Mouse (Mus musculus): ENCODE data around the gene Arl15. TPM values are rescaled to one million over a fixed set of nuclear protein-coding genes. Genes with fewer than 3 reads are reported as not detected.

Arl15 gene
- total RNA-seq, 4 experiments from 2014 or later: 2.0 to 5.0 (median 3.4) TPM

DNA sequence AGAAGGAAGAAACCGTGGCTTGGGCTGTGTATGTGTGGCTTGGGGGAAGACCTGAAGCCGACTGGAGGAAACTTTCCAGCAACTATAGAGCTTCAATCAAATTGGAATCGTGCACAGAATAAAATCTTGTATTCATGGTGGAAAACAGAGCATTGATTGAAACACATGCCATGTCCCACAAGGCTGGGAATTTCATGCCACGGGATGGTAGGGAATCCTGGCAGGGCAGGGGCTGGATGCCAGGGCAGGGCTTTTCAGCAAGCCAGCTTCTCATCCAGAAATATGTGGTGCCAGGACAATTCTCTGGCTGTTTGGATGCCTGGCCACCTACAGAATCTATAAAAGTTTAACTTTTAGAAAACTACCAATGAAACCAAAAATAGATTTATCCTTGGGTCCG is 122.5 kb downstream of the Arl15 start:
- no peak for DNase-seq (ENCODE audit: low spot score in 2 of 2)

DNA sequence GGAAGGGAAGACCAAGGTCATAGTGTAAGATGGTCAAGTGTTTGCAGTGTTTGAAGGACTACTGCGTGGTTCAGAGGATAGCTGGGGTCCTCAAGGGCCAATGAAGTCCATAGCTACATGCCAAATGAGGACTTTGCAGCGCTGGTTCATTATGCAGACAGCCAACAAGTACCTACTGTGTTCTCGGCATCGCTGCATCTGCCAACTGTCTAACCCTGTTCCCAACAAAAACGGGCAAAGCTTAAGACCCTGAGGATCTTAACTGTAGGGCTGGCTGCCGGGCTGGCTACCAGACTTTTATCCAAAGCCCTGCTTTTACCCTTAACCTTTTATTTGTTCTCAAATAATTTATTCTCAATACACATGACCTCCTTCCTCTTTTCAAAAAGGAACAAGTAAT is 123.1 kb downstream of the Arl15 start:
- no peak for DNase-seq (ENCODE audit: low spot score in 2 of 2)

DNA sequence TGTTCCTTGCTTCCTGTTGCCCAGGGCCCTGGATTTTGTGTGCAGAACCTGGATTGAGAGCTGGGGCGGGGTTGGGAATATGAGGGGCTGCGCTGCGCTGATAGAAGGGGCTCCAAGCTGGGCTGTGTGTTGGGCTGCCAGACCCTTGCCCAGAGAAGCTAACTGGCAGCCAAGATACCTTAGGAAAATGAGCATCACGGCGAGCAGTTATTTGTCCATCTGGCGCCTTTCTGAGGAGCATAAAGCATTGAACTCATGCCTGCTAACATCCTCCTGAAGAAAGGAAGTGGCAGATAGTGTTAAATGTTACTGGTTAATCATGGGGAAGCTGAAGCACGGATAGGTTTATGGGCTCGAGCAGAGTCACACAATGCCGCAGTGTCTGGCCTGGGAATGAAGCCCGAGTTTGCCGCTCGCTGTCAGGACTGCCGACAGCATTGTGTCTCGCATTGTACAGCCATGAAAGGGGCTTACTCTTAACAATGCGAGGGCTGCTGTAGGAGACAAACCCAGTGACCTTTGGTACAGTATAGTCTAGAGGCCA is 123.6 kb downstream of the Arl15 start:
- no peak for DNase-seq (ENCODE audit: low spot score in 2 of 2)

DNA sequence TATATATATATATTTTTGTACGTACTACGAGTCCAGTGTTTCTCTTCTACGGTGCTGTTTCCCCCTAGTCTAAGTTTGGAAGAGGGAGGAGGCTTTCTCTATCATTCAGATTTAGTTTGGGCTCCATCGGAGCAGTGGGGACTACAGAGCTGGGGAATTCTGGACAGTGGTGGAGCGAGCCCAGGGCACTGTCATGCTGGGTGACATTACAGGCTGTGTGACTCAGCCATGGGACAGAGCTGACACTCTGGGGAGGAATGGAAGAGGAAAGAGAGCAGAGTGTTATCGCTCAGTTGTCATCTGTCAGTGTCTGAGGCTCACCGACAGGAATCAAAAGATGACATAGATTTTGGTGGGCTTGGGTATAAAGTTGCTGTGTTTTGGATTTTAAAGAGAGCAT is 124.4 kb downstream of the Arl15 start:
- DNase-seq (ENCODE audit: low spot score in 2 of 2): no peak

DNA sequence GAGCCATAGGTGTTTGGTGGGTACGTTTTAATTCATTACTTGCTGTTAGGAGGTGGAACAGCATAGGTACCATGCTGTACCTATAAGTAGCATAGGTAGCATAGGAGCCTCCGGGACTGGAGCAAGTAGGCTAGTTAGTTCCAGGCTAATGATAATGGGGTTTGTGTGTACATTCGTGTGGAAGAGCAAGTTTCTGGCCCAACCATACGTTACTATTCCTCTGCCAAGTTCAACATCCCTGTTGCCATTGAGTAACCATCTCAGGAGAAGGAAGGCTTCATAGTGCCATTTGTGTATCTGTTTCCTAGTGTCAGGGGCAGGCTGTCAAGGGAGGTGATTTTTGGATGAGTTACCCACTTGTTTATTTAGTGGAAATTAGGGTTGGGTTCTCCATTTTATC is 141.4 kb downstream of the Arl15 start:
- DNase-seq (ENCODE audit: low spot score in 2 of 2): no peak

DNA sequence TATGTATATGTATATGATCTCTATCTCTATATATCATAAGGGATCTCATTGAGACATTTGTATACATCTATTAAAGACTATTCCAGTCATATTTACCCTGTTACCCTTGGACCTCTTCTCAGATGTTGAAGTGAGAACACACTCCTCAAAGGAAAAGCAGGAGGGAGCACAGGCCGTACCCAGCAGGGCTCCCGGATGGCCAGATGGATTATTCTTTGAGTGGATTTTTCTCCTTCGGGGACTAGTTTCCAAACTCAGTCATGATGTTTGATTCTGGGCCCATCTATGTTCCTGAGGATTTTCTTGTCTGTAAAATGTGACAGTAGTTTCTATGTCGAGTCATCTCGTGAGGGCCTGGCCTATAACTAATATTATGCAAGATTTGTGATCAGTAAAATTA is 142.9 kb downstream of the Arl15 start:
- DNase-seq (ENCODE audit: low spot score in 2 of 2): no peak

DNA sequence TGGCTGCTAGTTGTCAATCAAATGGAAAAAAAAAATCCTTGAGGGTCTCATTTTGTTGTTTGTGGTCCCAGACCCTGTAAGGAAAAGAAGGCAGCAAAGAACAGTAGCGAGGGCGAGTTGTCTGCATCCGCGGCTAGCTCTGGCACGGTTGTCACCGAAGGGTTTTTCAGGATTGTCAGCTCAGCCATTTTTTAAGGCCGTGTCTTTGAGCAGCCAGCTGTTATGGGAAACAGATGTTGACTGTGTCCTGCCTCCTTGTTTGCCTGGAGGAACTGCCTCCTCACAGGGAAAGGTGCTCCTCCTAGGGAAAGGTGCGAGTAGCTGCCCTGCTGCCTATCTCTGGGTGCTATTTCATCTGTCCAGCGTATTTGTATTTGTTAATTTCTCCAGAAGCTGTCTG is 144.3 kb downstream of the Arl15 start:
- DNase-seq (ENCODE audit: low spot score in 2 of 2): no peak

DNA sequence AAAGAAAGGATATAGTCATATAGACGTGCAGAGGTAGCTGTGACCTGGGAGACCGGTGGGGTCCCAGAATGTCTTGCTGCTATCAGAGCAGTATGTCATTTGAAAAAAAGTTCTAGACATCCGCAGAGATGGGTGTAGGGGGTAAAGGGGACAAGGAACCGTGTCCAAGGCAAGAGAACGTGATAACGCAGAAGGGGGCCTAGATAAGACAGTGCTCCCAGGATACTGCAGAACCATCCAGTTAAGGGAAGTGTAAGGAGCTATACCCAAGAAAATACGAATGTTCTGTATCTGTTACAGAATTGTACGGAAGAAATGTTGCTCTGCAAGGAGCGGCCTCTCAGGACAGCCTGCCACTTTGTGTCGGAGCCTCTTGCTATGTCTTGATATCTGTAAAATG is 144.8 kb downstream of the Arl15 start:
- no peak for DNase-seq (ENCODE audit: low spot score in 2 of 2)

DNA sequence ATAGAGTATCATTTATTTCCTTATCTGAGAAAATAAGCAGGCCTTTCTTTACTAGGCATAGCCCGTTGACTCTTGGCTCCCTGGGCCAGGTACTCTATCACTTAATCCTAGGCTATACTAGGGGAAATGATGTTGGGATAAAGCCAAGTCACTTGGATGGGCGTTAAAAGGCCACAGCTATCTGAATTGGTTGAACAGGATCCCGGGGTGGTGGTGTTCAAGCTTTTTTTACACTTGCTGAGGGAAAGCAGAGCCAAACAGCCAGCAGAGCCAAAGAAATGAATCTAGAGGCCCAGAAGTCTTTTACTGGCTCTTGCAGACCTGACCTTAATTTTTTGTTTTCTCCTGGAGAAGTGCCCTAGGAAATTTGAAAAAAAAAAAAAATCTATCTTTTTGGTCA is 145.4 kb downstream of the Arl15 start:
- DNase-seq (ENCODE audit: low spot score in 2 of 2): peak; percentile 18 to 44

DNA sequence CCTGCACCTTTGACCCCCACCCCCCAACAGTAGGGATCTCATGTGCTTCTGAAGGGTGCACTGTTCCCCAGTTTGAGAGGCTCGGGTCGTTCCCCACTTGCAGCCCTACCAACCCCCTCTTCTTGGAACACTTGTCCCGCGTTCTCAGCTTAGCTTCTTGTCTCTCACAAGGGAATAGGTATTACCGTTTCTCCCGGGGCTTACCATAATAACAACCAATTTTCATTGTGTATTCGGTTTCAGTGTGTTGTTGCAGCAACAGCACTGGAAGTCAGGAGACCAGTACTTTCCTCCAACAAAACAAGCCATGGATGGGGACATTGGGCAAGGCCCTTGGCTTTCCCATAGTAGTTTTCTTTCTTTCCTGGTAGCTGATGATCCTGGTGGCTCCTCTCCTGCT is 145.8 kb downstream of the Arl15 start:
- DNase-seq (ENCODE audit: low spot score in 2 of 2): peak in 1 of 2 experiments; percentile 5

DNA sequence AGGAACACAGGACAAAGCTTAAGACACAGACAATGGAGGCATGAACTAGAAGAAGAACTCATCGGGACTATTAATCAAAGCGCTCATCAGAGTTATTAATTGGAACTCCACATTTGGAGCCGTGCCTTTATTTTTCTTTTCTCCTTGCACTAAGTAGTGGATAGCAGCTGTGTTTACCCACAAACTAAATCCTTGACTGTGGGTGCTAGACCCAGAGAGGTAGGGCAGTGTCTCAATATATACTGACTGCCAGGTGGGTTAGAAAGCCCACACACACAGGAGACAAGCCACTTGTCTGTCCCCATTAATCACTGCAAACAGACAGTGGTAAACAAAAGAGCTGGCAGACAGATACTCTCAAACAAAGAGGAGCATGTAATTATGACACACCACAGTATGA is 147.6 kb downstream of the Arl15 start:
- no peak for DNase-seq (ENCODE audit: low spot score in 2 of 2)

DNA sequence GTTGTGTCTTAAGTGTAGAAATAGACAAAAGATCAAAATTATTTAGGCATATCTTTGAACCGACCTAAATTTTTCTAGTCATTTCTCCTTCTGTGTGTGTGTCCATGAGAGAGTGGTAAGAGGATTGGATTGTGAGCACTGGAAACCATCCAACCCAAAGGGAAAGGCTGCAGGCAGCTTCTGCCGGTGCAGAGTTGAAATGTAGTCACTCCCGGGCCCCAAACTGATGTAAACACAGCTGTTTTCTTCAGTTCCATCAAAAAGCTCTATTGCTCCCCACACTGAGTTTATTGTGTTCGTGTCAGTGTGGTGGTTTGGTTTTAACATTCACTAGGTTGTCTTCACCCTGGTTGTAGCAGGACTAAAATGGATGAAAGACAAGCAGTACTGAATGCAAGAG is 153.2 kb downstream of the Arl15 start:
- no peak for DNase-seq (ENCODE audit: low spot score in 2 of 2)

DNA sequence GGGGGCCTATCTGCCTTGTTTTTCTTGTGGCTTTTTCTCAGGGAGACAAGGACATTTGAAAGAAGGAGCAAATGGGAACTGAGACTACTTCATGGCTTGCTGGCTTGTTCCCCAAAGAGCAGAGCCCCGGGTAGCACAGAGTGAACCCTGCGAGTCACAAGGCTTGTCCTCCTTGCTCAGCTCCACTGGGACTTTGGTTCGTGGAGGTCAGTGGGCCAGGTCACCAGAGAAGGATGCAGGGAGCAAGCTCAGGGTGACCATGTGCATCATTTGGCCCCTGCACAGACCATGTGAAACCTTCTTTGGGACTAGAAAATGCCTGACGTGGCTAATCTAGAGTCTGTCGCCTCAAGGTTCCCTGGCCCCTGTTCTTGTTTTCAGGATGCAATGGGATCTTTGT is 155.4 kb downstream of the Arl15 start:
- peak; percentile 32 to 36 for DNase-seq (ENCODE audit: low spot score in 2 of 2)

DNA sequence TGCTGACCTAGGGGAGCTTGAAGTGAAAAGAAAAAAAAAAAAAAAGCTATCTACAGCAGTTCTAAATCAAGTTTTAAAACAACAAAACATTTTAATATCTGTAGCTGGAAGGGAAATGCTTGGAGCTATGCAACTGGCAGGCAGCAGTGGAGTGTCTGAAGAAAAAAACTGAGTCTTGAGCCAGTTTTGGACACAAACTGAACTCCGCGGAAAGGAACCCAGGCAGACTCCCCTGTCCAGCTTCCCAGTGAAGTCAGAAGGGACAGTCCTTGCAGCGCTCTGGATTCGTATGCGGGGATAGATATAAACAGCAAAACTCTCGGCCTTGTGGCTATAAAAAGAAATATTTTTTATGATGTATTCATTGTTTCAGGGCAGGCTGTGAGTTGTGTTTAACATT is 155.8 kb downstream of the Arl15 start:
- DNase-seq (ENCODE audit: low spot score in 2 of 2): no peak

DNA sequence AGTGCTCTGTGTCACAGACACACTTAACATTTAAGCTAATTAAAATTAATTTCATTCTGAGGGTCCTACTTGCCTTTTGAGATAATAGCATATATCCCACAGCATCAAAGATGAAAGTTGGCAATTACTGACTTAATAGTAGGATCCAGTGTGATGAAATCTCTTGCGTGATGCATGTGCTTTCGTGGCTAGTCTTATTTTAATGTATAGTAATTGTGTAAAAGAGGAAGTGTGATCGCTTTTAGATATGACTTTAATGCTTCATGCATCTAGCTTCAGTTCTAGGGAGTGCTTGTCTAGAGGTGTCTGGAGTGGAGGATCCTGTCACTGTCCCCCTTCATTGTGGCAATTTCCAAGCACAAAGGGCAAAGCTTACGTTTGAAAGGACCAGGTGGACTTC is 163.1 kb downstream of the Arl15 start:
- DNase-seq (ENCODE audit: low spot score in 2 of 2): no peak

DNA sequence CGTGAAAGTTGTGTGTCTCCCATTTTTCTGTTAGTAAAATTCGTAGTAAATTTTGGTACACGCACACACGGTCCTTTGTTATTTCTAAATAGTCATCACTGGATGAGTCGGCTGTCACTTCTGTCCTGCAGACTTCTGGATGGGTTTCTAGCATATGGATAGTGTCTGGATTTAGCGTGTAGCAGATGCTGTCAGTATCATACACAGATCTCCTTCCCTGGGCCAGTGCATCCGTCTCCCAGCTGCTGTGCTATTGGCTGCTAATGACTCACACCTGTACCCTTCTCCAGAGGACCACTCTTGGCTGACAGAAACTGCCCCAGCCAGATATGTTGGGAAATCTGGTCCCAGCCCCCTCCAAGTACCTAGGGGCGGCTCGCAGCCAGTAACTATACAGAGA is 170.6 kb downstream of the Arl15 start:
- DNase-seq (ENCODE audit: low spot score in 2 of 2): no peak

DNA sequence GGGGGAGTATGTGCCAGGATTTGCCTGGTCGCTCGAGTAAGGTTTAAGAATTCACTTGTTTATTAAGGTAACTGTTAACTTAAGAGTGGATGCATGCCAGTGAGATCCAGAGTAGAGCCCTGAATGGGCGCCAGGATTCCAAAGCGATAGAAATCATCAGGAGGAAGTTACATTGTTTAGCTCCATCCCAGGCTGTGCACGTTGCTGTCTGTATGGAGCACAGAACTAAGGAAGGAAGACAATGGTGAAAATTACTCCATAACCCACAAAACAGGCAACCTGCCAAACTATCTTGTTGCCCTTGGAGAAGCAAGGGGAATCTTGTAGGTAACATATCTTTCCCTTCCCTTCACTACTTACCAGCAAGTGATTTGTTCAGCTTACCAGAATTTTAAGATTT is 176.4 kb downstream of the Arl15 start:
- DNase-seq (ENCODE audit: low spot score in 2 of 2): no peak

DNA sequence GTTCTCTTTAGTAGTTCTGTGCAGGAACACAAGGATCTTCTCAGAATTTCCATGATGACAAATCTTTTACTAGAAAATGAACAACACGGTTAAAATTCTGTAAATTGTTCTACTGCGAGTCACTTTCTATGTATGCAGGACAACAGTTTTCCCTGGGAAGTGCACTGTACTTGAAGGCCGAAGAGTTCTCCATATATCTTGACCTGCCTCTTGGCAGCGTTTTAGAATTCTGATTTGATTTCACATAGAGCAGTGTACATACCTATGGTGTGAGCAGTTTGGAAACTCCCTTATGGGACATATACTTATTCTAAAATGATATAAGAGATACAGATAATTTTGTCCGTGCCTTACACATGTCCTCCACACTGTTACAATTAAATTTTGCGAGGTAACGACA is 178.1 kb downstream of the Arl15 start:
- no peak for DNase-seq (ENCODE audit: low spot score in 2 of 2)

DNA sequence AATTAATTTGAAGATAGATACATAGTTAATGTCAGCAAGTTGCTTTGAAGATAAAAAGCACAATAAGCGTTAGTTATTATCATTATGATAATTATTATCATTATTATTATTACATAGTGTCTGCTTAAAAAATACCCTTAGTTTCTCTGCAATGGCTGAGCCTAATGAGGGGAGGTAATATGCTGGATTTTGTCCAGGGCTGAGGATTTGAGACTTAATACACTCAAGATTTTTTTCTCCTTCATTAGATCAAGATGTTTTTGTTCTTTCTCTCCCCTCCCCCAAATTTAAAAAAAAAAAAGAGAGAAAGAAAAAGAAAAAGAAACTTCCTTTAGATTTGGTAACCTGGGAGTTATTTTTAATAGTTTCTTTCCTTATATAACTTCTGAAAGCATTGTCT is 180.6 kb downstream of the Arl15 start:
- DNase-seq (ENCODE audit: low spot score in 2 of 2): no peak

DNA sequence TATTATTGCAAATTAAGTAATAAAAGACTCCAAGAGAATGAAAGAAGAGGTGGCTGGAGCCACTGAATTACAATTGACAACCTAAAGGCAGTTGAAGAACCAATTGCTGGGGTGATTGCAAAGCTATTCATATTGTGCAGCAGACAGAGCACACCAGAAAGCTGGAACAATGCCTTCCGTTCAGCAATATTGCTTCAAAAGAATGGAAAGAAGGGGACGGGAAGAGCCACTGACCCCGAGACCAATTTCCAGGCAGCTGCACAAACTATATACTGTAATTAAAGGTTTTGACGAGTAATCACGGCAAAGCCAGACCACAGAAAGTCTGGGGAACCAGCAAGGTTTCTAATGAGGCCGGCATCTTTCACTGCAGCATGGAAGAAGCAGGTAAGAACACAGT is 181.4 kb downstream of the Arl15 start:
- DNase-seq (ENCODE audit: low spot score in 2 of 2): no peak

DNA sequence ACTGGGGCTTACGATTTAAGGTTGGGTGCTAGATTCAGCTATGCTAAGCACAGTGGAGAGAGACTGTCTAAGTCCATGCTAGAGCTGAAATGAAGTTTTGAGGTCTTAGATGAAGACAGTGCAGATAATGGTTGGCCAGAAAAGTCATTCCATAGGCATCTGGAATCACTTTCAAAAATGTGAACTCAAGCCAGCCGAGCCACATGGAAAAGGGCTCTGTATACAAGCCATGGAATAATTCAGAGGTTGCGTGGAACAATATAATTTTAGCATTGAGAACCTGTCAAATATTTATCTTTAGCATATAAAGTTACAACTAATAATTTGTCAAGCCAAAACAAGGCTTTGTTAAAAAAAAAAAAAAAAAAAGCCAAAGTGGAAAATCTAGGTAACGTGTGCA is 182.6 kb downstream of the Arl15 start:
- no peak for DNase-seq (ENCODE audit: low spot score in 2 of 2)

DNA sequence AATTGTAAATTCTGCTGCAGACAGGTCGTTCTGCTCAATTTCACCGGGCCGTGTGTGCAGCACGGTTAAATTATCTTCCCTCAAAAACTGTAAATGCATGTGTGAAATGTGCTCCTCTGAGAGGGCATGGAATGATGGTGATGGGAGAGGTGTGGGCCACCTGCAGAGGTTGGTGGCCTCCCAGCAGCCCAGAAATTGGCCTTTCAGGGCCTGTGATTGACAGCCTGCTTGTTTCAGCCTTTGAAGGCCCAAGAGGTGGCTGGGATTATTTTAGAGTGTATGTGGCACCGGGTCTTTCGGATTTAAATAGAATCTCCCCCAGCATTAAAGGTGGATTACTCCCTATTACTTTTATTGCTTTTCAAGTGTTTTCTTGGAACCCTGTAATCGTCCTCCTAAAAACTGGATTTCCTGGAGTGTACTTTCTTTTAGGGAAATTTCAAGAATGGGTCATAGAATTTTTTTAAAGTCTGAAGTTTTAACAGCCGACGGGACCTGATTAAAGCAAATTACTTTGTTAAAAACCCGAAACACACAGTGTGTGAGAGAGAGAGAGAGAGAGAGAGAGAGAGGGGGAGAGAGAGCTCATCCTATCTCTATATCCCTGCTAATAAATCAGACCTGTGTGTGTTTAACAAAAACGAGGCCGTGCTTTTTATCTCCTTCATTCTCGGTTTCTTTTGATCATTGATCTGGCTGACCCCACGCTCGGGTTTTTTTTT is 186.6 kb downstream of the Arl15 start:
- no peak for DNase-seq (ENCODE audit: low spot score in 2 of 2)

DNA sequence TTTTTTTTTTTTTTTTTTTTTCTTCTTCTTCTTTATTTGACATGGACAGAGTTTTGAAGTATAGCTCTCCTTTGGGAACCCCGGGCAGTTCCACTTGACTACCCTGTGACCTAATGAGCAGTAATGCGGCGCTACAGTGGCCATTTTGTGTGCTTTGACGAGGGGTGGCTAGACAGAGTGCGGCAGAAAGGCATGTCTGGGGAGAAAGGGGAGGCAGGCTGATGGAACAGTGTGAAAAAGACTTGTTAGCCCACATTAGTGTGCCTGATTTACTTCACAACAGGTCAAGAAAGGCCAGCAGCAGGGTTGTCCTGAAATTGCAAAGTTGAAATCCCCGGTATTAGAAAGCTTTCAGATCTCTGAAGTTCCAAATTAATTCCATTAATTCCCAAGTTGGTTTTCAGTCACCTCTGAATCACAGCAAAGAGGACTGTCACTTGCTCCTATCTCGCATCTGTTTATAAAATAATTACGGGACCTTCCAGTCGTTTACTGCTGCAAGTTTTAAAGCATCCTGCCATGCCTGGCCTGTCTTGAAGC is 187.2 kb downstream of the Arl15 start:
- DNase-seq (ENCODE audit: low spot score in 2 of 2): no peak

Measured in gastrocnemius, adult 8-10 months (tissue).